ENCODE assay signal across 16 mouse cellular contexts in the genomic region with DNA sequence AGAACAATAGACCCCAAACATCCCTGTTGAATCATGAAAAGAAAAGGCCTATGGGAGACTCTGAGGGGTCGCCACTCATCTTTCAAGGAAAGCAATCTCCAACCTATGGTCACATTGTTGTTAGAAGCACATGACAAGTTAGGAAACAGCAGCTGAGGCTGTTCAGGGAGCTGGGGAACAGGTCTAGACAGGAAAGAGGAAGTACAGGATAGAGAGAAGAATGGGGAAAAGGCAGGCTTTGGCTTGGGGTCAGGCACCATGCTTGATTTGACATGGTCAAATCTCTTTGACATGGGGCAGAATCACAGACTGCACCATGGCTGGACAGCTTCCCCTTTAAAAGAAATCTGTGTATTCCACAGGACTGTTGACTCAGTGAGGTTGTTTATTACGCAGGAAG. TPM values are rescaled to one million over a fixed set of nuclear protein-coding genes. Genes with fewer than 3 reads are reported as not detected.
A peak's percentile ranks its signal among the peaks of the same experiment; 100 is the strongest.
DNase-seq lines count a peak whose midpoint lies in the region; ATAC-seq and TF ChIP-seq lines count a peak whose summit lies in the region.
"Had no signal": no experiment of that assay in that cellular context is flagged by ENCODE, and none has a peak within 500 bp of the region (broad histone marks: within the 10 kb centered on the region; RNA-seq: fewer than 3 reads in every experiment).

No protein-coding gene starts in this region.

- TF ChIP-seq EP300 in liver, postnatal 0 days (IDR thresholded peaks at IDR 0.05; ENCODE audit: low read depth), result no peak
- no peak for TF ChIP-seq EP300 in CH12.LX (IDR thresholded peaks at IDR 0.05; ENCODE audit: low read length)

- intact Hi-C loops in left cerebral cortex, postnatal 36 days (cut with DNase I), result no loop called here

- no peaks in the 10 kb centered on the region for H3K79me2 ChIP-seq in CH12.LX (replicated peaks; ENCODE audit: control insufficient read depth, extremely low read depth, insufficient read depth, poor library complexity, severe bottlenecking)

- no peak for TF ChIP-seq POLR2A in CH12.LX (IDR thresholded peaks at IDR 0.05; ENCODE audit: low read depth, low read length)

- no peak for DNase-seq in liver, postnatal 0 days
- DNase-seq in liver, embryonic 11.5 days (ENCODE audit: low spot score), result no peak
- no peak for DNase-seq in CH12.LX (ENCODE audit: extremely low read depth)
- peak; percentile 16 for DNase-seq in NIH3T3 (ENCODE audit: low read depth)
- no peak for DNase-seq in left cerebral cortex, postnatal 36 days (ENCODE audit: low spot score in 2 of 2)
- DNase-seq: adrenal gland, postnatal 25 days; cerebellum, adult 8-10 months; gastrocnemius, postnatal 25 days; liver, embryonic 13.5 days had no signal

- dilution Hi-C loops in CH12.LX (cut with MboI; ENCODE audit: extremely low pct_ligation_motif_present, extremely low pct_unique_long_range_greater_than_20kb, low sequenced_read_pairs), result no loop called here

- H3K27me3 ChIP-seq in liver, postnatal 0 days (ENCODE audit: insufficient read depth, low read length), result no peaks in the 10 kb centered on the region
- no peaks in the 10 kb centered on the region for H3K27me3 ChIP-seq in liver, embryonic 11.5 days (replicated peaks; ENCODE audit: control insufficient read depth, insufficient read depth, low read length)
- no peaks in the 10 kb centered on the region for H3K27me3 ChIP-seq in CH12.LX (replicated peaks)
- H3K27me3 ChIP-seq in intestine, postnatal 0 days (replicated peaks; ENCODE audit: control insufficient read depth, insufficient read depth, low read length), result no peaks in the 10 kb centered on the region
- H3K27me3 ChIP-seq: embryonic facial prominence, embryonic 13.5 days; heart, embryonic 12.5 days; intestine, embryonic 15.5 days; liver, embryonic 13.5 days; midbrain, embryonic 15.5 days; stomach, embryonic 15.5 days had no signal

- H3K9me3 ChIP-seq in liver, postnatal 0 days (ENCODE audit: low read length), result no peaks in the 10 kb centered on the region
- H3K9me3 ChIP-seq in liver, embryonic 11.5 days (ENCODE audit: control insufficient read depth, low read length), result no peaks in the 10 kb centered on the region
- H3K9me3 ChIP-seq in CH12.LX (replicated peaks; ENCODE audit: low read length), result no peaks in the 10 kb centered on the region
- H3K9me3 ChIP-seq in intestine, postnatal 0 days (ENCODE audit: control insufficient read depth), result no peaks in the 10 kb centered on the region
- H3K9me3 ChIP-seq: embryonic facial prominence, embryonic 13.5 days; heart, embryonic 12.5 days; intestine, embryonic 15.5 days; liver, embryonic 13.5 days; midbrain, embryonic 15.5 days; stomach, embryonic 15.5 days had no signal

- H3K4me1 ChIP-seq in liver, postnatal 0 days (ENCODE audit: insufficient read depth), result peaks cover 11% of the 10 kb centered on the region; the same call in 1 of the 2 replicates
- H3K4me1 ChIP-seq in liver, embryonic 11.5 days (replicated peaks; ENCODE audit: control insufficient read depth, insufficient read depth, low read length), result 0 out of 2 replicates have a peak, but pooled peaks cover 3% of the 10 kb centered on the region
- H3K4me1 ChIP-seq in CH12.LX (ENCODE audit: control insufficient read depth in 1 of 2, insufficient read depth in 2 of 2), result peaks cover 6 to 28% of the 10 kb centered on the region in 2 experiments
- no peaks in the 10 kb centered on the region for H3K4me1 ChIP-seq in intestine, postnatal 0 days (replicated peaks; ENCODE audit: control insufficient read depth, insufficient read depth, low read length)
- H3K4me1 ChIP-seq: midbrain, embryonic 15.5 days; stomach, embryonic 15.5 days had no signal

- H3K9ac ChIP-seq in liver, postnatal 0 days (replicated peaks), result no peak overlapping the region
- H3K9ac ChIP-seq in liver, embryonic 11.5 days (ENCODE audit: low read depth, low read length), result no peak overlapping the region
- H3K9ac ChIP-seq in CH12.LX (ENCODE audit: insufficient read depth, low read depth), result no peak overlapping the region
- no peak overlapping the region for H3K9ac ChIP-seq in intestine, postnatal 0 days (ENCODE audit: low read depth, low read length)
- H3K9ac ChIP-seq: midbrain, embryonic 15.5 days had no signal

- no peak for ATAC-seq in liver, postnatal 0 days
- no peak for ATAC-seq in liver, embryonic 11.5 days (replicated peaks; ENCODE audit: low FRiP score)
- ATAC-seq in monocyte, adult 5-6 weeks (replicated peaks; ENCODE audit: insufficient number of reproducible peaks, low FRiP score, low TSS enrichment, poor library complexity, severe bottlenecking), result peak; percentile 51
- ATAC-seq in intestine, postnatal 0 days, result no peak

- no peak overlapping the region for H3K4me3 ChIP-seq in liver, postnatal 0 days (ENCODE audit: low read depth, low read length)
- H3K4me3 ChIP-seq in liver, embryonic 11.5 days (ENCODE audit: low read depth, low read length), result no peak overlapping the region
- H3K4me3 ChIP-seq in CH12.LX (replicated peaks in 1 of 3; ENCODE audit: low read depth in 2 of 3, low read length in 2 of 3, poor library complexity in 1 of 3), result no peak overlapping the region
- H3K4me3 ChIP-seq in intestine, postnatal 0 days (ENCODE audit: low read depth, low read length), result no peak overlapping the region

- H3K27ac ChIP-seq in liver, postnatal 0 days (ENCODE audit: low read depth), result no peak overlapping the region
- no peak overlapping the region for H3K27ac ChIP-seq in liver, embryonic 11.5 days (ENCODE audit: low read depth, low read length)
- H3K27ac ChIP-seq in CH12.LX (ENCODE audit: insufficient read depth, low read depth), result no peak overlapping the region
- no peak overlapping the region for H3K27ac ChIP-seq in intestine, postnatal 0 days (ENCODE audit: low read depth, low read length)
- H3K27ac ChIP-seq: intestine, embryonic 15.5 days; liver, embryonic 13.5 days; midbrain, embryonic 15.5 days had no signal

- H3K4me2 ChIP-seq in liver, postnatal 0 days (ENCODE audit: low read depth, low read length), result peak overlapping the region; percentile 76
- no peak overlapping the region for H3K4me2 ChIP-seq in liver, embryonic 11.5 days
- peak overlapping the region; percentile 51 for H3K4me2 ChIP-seq in CH12.LX (ENCODE audit: insufficient read depth, low read depth, poor library complexity, severe bottlenecking)
- H3K4me2 ChIP-seq in intestine, postnatal 0 days (replicated peaks; ENCODE audit: low read depth), result no peak overlapping the region

- WGBS in liver, postnatal 0 days (ENCODE audit: insufficient replicate concordance), result 73% methylated on average over 2 of the region's 2 CpGs
- WGBS in liver, embryonic 11.5 days, result 69% methylated on average over 2 of the region's 2 CpGs
- 84% methylated on average over 2 of the region's 2 CpGs for WGBS in intestine, postnatal 0 days

- in situ Hi-C loops in CH12.LX (cut with MboI; ENCODE audit: low pct_ligation_motif_present, low pct_unique_long_range_greater_than_20kb, low sequenced_read_pairs), result no loop called here

- no peak for TF ChIP-seq CTCF in liver, postnatal 0 days (IDR thresholded peaks at IDR 0.05; ENCODE audit: low read depth)
- no peak for TF ChIP-seq CTCF in CH12.LX (conservative IDR thresholded peaks at IDR 0.05 in 1 of 2, IDR thresholded peaks at IDR 0.05 in 1 of 2; ENCODE audit: low read depth in 2 of 2, low read length in 2 of 2)
- TF ChIP-seq CTCF in intestine, postnatal 0 days (IDR thresholded peaks at IDR 0.05; ENCODE audit: low read depth), result no peak

- no peaks in the 10 kb centered on the region for H3K36me3 ChIP-seq in liver, postnatal 0 days (replicated peaks; ENCODE audit: insufficient read depth, low read length)
- H3K36me3 ChIP-seq in liver, embryonic 11.5 days (ENCODE audit: control insufficient read depth, insufficient read depth, low read length), result no peaks in the 10 kb centered on the region
- H3K36me3 ChIP-seq in CH12.LX (replicated peaks in 1 of 2; ENCODE audit: control insufficient read depth in 1 of 2, insufficient read depth in 1 of 2, low read length in 1 of 2), result no peaks in the 10 kb centered on the region
- H3K36me3 ChIP-seq in intestine, postnatal 0 days (ENCODE audit: control insufficient read depth, insufficient read depth), result no peaks in the 10 kb centered on the region
- H3K36me3 ChIP-seq: embryonic facial prominence, embryonic 13.5 days; heart, embryonic 12.5 days; intestine, embryonic 15.5 days; liver, embryonic 13.5 days; midbrain, embryonic 15.5 days; stomach, embryonic 15.5 days had no signal

- no peak for TF ChIP-seq RAD21 in CH12.LX (IDR thresholded peaks at IDR 0.05; ENCODE audit: low read depth, low read length)

TF ChIP-seq in CH12.LX, 34 proteins besides CTCF, POLR2A, EP300 and RAD21 (continues in another document):
- TF ChIP-seq MEF2A (IDR thresholded peaks at IDR 0.05; ENCODE audit: borderline replicate concordance, low read depth, low read length), result no peak
- TF ChIP-seq MYC (IDR thresholded peaks at IDR 0.05; ENCODE audit: low read depth, low read length), result no peak

RNA-seq across cellular contexts. Expression of gene Mr1, which starts 0.6 kb away (rescaled TPM):
- polyA plus RNA-seq in liver, postnatal 0 days (2015; fragmentation: Nextera tagmentation; extraction: Ambion mirVana), result 0.78 and 0.92 TPM in 2 replicates
- 0.81 and 1.2 TPM in 2 replicates for polyA plus RNA-seq in liver, embryonic 11.5 days (2014; fragmentation: Nextera tagmentation; extraction: Ambion mirVana)
- 3.5 and 4.3 TPM in 2 replicates for total RNA-seq in CH12.LX (2012; rRNA removed)
- total RNA-seq in CH12.LX (2014; rRNA removed), result 7.1 and 7.9 TPM in 2 replicates
- 6.1 and 7.6 TPM in 2 replicates for polyA plus RNA-seq in CH12.LX (2012; ENCODE audit: insufficient read length, low read depth)
- 8.6 to 21.8 TPM (median 18.3 TPM) in 3 replicates for total RNA-seq in monocyte, adult 5-6 weeks (2017)
- 2.8 and 3.4 TPM in 2 replicates for polyA plus RNA-seq in intestine, postnatal 0 days (2015; fragmentation: Nextera tagmentation; extraction: Ambion mirVana)
- total RNA-seq in left cerebral cortex, postnatal 36 days (2021), result 1 to 10 TPM; 1.8 to 2.4 TPM

RNA-seq across cellular contexts. Expression of gene Stx6, which starts 11.3 kb away (rescaled TPM):
- 6.0 and 8.5 TPM in 2 replicates for polyA plus RNA-seq in liver, postnatal 0 days (2015; fragmentation: Nextera tagmentation; extraction: Ambion mirVana)
- polyA plus RNA-seq in liver, embryonic 11.5 days (2014; fragmentation: Nextera tagmentation; extraction: Ambion mirVana), result 36.0 and 36.9 TPM in 2 replicates
- total RNA-seq in CH12.LX (2012; rRNA removed), result 26.4 and 31.8 TPM in 2 replicates
- 26.0 and 30.8 TPM in 2 replicates for total RNA-seq in CH12.LX (2014; rRNA removed)
- polyA plus RNA-seq in CH12.LX (2012; ENCODE audit: insufficient read length, low read depth), result 33.4 and 35.3 TPM in 2 replicates
- total RNA-seq in monocyte, adult 5-6 weeks (2017), result 54.9 to 89.5 TPM (median 66.6 TPM) in 3 replicates
- 25.2 and 28.3 TPM in 2 replicates for polyA plus RNA-seq in intestine, postnatal 0 days (2015; fragmentation: Nextera tagmentation; extraction: Ambion mirVana)
- 100 to 1,000 TPM; 113 to 118 TPM for total RNA-seq in left cerebral cortex, postnatal 36 days (2021)

RNA-seq across cellular contexts. Expression of gene Ier5, which starts 47.8 kb away (rescaled TPM):
- 1.5 and 3.2 TPM in 2 replicates for polyA plus RNA-seq in liver, postnatal 0 days (2015; fragmentation: Nextera tagmentation; extraction: Ambion mirVana)
- 6.7 and 7.3 TPM in 2 replicates for polyA plus RNA-seq in liver, embryonic 11.5 days (2014; fragmentation: Nextera tagmentation; extraction: Ambion mirVana)
- total RNA-seq in CH12.LX (2012; rRNA removed) (53.0 and 59.3 TPM in 2 replicates), CH12.LX (2014; rRNA removed) (47.7 and 54.2 TPM in 2 replicates)
- 58.8 and 59.7 TPM in 2 replicates for polyA plus RNA-seq in CH12.LX (2012; ENCODE audit: insufficient read length, low read depth)
- total RNA-seq in monocyte, adult 5-6 weeks (2017), result 118 to 240 TPM (median 139 TPM) in 3 replicates
- polyA plus RNA-seq in intestine, postnatal 0 days (2015; fragmentation: Nextera tagmentation; extraction: Ambion mirVana), result 6.1 and 6.8 TPM in 2 replicates
- 10 to 100 TPM; 49.2 to 64.5 TPM for total RNA-seq in left cerebral cortex, postnatal 36 days (2021)

Comparison
In these comparisons a context has a peak if more than half of its experiments do, and no peak if none do; other contexts are left out.
1. H3K4me2 ChIP-seq: peak in liver, postnatal 0 days (single experiment) and CH12.LX (single experiment); none in liver, embryonic 11.5 days (single experiment) and intestine, postnatal 0 days (single experiment).